Mouse (Mus musculus) frontal cortex, adult (tissue): ENCODE measurements around the gene Gse1.

Experiments used
- ATAC-seq: cut with Nextera tagmentation; 2 replicates; pipeline ENCODE4 v1.9.2; 2017; ENCODE audit warnings: mild to moderate bottlenecking, moderate library complexity, mixed read lengths; ENCODE audit not compliant: low TSS enrichment

Gene Gse1

DNA sequence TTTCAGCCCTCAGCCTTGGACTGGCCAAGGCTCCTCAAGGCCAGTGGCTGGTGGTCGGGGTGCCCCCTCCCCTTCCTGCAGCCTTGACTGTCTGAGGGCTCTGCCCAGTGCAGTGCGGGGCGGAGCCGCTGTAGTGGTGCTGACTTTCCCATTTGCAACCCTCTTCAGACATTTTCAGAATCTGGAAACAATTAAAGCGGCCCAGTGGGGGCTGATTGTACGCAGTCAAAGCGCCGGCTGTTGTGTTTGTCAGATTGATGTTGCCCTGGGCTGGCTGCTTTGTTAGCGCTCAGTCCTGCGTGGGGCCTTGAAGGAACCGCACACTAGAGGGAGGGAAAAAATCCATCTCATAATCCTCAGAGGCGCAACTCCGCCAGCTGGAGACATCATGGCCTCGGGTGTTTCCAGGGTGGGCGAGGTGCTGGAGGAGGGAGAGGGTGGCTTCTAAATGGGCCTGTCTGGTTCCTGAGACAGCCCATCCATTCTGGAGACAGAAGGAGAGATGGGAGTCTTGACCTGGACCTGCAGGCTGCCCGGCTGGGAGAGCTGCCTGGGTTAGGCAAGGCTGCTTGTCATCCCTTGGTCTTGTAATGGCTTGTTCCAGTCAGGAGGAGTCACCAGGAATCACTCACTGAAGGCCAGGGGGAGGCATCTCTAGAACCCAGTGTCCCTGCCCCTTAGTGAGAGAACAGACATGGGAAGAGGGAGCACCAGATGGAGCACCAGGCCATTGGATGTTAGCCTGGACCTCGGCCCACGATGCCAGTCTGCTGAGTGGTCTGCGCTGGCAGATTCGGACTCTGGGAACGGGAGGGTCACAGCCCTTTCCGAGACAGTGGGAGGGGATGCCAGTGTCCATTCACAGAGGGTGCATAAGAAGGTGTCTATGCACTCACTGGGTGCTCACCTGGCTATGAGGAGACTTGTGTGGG, 70.6 kb downstream of the Gse1 start:
- ATAC-seq: no peak

GRCm38 (mm10) chr8:120300601-120301141, 72.4 kb downstream of the Gse1 start:
- peak; percentile 83 for ATAC-seq

- no peak for ATAC-seq
Measured at GRCm38 (mm10) chr8:120302941-120303675, 74.9 kb downstream of the Gse1 start.

GRCm38 (mm10) chr8:120304097-120304496, 75.8 kb downstream of the Gse1 start:
- ATAC-seq: no peak; the same call in 1 of the 2 replicates

- no peak for ATAC-seq
Measured at GRCm38 (mm10) chr8:120305800-120306385, 77.6 kb downstream of the Gse1 start.

DNA sequence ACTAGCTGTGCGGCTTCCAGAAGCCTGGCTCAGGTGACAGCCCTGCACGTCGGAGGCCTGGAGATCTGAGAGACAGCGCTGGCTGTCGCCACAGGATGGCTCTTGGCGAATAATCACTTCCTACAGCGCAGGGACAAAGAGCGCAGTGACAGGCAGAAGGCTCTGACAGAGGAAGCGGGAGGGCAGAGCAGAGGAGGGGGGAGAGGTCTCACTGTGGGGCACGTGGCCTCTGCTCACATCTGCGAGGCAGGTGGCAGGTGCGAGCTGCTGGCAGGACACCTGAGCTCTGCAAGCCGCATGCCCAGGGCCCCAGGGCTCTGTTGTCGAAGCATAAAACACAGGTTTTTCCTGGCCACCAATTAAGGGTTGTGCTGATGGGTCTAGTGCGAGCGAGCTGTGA, 78.8 kb downstream of the Gse1 start:
- ATAC-seq: no peak

DNA sequence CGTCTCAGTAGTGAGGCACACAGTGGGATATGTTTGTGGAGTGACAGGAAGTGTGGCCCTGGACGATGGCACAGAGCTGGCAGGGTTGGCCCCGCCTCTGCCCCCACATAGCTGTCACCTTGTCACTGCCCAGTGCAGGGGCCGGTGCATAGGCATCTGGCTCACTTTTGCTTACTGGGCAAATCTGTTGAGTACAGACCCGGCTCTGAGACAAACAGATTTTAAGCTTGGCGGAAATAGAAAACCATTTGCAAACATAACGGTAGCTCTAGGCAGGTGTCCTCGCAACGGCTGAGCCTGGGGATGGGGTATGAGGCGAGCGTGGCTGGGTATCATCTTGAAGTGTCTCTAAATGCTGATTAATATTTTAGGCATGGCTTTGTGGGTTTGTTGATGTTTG, 79.3 kb downstream of the Gse1 start:
- no peak for ATAC-seq

- no peak for ATAC-seq
Measured at GRCm38 (mm10) chr8:120308131-120308530, 79.9 kb downstream of the Gse1 start.

GRCm38 (mm10) chr8:120308553-120308952, 80.3 kb downstream of the Gse1 start:
- no peak for ATAC-seq

- ATAC-seq: no peak
Measured at GRCm38 (mm10) chr8:120309326-120309725, 81.1 kb downstream of the Gse1 start.

DNA sequence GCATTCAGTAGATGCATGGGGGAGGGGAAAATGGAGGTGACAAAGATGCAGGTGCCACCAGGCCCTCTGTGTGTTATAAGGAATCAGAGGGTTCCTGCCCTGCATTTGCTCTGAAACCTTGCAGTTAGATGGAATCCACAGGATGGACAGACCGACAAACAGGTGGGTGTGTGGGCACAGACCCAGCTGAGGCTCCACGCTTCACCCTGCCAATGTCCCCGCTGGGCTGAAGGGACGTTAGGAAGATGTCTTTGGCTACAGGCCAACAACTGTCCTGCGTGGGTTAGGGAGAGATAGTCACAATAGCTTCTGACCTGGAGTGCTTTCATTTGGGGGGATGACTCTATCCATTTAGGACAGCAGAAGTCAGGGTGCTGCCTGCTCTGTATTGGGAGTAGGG, 81.8 kb downstream of the Gse1 start:
- ATAC-seq: no peak

- ATAC-seq: no peak
Measured at GRCm38 (mm10) chr8:120312452-120312851, 84.2 kb downstream of the Gse1 start.

GRCm38 (mm10) chr8:120313674-120314073, 85.4 kb downstream of the Gse1 start:
- no peak for ATAC-seq

DNA sequence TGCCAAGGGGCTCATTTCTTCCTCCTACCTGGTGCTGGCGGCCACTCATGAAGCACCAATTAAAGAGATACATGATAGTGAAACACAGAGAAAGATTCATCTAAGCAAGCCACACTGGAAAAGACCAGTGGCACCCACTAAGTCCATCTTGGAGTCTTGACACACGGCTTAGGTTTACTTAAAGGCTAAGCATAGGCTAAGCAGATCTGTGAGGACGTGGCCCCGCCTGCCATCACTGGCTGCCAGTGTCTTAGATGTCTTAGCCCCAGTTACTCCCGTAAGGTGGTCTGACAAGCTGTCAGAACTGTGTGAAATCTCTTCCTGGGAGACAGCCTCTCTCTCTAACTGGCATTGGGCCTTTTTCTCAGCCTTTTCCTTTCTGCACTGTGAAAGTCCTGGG, 86.7 kb downstream of the Gse1 start:
- ATAC-seq: no peak

- ATAC-seq: no peak
Measured at GRCm38 (mm10) chr8:120315644-120316043, 87.4 kb downstream of the Gse1 start.

DNA sequence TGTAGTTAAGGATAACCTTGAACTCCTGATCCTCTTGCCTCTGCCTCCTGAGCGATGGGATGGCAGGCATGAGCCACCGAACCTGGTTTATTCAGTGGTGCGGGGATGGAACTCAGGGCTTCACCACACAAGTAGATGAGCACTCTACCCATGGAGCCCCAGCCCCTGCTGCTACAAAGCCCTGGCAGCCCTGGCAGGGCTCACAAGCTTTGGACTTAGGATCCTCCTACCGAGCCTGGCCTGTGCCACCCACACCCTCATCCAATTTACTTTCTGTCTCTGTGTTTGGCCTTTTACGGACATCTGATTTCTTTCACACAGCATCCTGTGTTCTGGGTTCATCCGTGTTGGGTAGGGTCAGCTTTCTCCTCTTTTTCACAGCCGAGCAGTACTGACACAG, 88.5 kb downstream of the Gse1 start:
- no peak for ATAC-seq

GRCm38 (mm10) chr8:120317118-120317824, 89.0 kb downstream of the Gse1 start:
- peak; percentile 20; the same call in 1 of the 2 replicates for ATAC-seq

- no peak for ATAC-seq
Measured at GRCm38 (mm10) chr8:120318476-120318991, 90.3 kb downstream of the Gse1 start.

DNA sequence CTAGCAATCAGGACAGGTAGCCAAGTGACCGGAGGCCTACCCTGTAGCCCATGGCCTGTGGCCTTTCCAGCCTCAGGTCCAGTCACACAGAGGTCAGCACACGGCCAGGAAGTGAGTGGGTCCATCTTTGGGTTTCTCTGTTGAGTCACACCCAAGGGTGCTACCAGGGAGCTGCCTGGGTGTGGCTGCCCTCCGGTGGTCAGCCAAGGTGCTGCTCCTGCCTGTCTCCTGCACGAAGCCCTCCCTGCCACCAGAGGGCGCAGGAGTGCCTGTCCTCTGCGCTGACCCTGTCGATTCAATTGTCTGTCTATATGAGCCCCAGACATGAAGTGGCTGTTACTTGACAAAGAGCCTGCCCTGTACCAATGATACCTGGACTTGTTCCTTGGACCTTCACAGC, 91.2 kb downstream of the Gse1 start:
- ATAC-seq: peak; percentile 62

DNA sequence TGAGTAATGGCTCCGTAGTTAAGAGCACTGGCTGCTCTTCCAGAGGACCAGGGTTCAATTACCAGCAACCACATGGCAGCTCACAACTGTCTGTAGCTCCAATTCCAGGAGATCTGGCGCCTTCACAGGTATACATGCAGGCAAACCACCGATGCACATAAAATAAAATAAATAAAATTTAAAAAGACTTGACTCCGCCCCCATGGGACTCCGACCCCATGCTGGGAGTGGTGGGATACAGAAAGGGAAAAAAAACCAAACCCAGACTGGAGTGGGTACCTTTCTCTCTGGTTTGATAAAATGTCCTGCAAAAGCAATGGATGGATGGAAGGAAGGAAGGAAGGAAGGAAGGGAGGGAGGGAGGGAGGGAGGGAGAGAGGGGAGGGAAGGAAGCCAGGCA, 91.9 kb downstream of the Gse1 start:
- ATAC-seq: no peak

DNA sequence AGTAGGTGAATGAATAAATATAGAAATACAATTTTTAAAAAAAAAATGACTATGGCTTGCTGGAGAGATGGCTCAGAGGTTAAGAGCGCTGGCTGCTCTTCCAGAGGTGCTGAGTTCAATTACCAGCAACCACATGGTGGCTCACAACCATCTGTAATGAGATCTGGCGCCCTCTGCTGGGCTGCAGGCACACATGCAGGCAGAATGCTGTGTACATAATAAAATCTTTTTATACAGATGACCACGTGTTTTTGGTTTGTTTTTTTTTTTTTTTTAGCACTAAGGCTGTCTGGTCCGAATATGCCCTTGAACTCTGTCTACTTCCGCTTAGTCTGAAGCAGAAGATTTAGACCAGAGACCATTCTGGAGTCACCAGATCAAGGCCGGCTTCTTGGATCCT, 93.5 kb downstream of the Gse1 start:
- ATAC-seq: no peak
